Mouse (Mus musculus): ENCODE data around the gene Arid3b.
"Not testable (repeated sequence)": the region's sequence is repeated elsewhere in the genome, so short reads cannot be mapped to it uniquely, and the experiment has no call there.

The Arid3b gene

DNA sequence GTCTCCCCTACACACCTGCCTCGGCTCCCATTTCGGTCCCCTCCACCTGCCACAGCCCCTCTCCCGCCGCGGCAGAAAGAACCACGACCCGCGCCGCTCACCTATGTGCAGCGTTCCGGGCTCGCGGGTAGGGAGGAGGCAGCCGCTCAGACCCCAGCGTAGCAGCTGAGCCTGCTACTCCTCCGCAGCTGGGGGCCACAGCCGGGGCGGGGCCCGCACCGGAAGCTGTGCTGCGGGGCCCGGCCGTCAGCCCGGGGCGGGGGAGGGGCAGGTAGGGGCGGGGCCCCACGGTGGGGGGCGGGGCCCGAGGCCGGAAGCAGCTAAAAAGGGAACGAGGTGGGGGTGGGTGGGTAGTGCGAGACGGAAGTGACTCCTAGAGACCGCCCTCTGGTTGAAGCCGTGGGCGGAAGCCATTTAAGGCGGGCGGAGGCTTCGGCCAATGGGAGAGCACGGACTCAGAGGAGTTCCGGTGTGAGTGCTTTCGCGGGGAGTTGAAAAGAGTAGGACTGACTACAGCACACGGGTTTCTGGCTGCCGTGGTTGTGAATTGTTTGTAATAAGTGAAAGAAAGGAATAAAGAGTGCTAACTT lies at the start of gene Arid3b:
Arid3b (minus strand) TSS at position 213 of the 590 bp plus-strand sequence.
- DNase-seq = peak; percentile 95

DNA sequence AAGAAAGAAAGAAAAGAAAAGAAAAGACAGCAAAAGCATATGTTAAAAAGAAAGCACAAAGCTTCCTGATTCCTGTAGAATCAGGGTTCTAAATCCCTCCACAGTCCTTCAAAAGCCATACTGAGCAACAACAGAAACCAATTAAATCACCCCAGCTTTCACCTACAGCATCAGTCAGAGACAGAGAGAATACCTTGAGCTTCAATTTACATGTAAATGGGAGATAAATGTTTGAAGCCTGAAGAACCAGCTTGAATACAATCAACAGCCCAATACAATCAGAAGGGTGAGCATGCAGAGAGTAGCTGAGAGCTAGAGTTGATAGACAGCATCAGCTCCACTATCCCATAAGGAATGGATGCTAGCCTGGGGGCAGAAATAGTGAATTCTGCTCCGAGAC lies 46.8 kb upstream of the Arid3b start:
- no peak for DNase-seq

DNA sequence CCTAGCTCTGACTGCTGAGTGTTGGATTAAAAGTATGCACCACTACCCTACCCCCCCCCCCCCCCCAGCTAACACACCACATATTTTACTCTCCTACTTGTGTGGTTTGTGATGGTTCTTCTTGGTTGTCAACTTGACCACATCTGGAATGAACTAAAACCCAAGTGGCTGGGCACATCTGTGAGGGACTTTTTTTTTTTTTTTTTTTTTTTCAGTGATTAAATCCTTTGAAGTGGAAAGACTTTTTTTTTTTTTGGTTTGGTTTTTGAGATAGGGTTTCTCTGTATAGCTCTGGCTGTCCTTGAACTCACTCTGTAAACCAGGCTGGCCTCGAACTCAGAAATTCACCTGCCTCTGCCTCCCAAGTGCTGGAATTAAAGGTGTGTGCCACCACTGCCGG lies 45.2 kb upstream of the Arid3b start:
- DNase-seq = not testable (repeated sequence)

DNA sequence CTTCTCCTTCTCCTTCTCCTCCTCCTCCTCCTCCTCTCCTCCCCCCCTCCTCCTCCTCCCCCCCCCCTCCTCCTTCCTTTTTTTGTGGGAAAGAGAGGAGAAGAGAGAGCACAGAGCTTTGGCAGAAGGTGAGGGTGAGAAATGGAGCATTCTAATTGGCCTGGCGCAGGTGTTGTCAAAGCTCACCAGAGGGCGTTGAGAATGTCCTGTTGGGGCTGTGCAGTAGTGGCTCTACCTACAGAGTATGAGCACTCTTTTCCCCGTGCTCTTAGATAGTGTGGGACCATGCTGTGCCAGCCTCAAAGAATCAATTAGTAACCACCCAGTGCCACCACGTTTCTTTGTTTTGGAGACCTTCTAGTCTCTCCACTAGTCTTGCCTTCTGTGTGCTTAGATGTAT lies 43.7 kb upstream of the Arid3b start:
- no peak for DNase-seq

DNA sequence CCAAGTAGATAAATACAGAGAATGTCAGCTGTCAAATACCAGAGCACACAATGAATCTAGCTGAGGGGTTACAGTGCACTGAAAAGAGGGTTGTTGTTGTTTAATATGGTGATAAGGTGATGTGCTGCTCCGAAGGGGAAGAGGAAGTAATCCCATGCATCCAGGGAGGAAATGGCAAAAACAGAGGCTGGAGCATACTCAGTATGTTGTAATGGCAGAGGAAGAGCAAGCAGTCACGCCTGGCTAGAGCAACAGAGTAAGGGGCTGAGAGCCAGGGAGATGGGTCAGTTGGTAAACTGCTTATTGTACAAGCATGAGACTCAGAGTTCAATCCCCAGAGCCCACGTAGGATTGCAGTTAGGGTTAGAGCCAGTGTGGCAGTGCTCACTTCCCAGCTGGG lies 42.6 kb upstream of the Arid3b start:
- DNase-seq = no peak

DNA sequence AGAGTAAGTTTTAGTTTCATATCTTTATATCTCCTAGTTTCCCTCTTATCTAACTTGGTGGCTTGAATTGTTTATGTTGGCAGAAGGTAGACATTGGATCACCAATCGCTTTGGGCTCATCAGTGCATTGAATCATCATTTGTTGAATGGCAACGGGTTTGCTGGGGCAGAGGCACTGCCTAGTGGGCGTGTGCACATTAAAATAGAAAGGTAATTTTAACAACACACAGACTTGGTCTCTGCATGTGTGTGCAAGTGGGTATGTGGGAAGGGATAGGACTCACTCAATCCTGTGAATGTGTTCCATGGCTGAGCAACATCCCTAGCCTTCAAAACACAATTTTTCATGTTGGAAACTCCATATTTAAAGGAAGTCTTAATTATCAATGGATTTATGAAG lies 38.4 kb upstream of the Arid3b start:
- no peak for DNase-seq

DNA sequence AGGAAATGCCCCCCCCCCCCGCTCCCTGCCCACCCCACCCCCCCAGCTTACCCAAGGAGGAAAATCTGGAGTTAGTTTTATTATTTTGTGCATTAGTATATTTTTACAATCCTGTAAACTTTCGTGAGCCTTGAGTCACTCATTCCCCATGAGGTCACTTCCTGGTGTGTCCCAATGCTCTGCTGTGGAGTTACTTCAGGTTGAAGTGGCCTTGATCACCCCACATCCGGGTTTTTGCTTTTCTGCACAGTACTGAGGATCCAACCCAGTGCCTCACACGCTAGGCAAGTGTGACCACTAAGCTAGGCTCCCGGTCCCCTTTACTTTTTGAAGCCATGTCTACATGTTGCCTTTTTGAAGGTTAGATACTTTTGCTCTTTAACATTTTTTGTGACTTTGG lies 37.5 kb upstream of the Arid3b start:
- DNase-seq = no peak

DNA sequence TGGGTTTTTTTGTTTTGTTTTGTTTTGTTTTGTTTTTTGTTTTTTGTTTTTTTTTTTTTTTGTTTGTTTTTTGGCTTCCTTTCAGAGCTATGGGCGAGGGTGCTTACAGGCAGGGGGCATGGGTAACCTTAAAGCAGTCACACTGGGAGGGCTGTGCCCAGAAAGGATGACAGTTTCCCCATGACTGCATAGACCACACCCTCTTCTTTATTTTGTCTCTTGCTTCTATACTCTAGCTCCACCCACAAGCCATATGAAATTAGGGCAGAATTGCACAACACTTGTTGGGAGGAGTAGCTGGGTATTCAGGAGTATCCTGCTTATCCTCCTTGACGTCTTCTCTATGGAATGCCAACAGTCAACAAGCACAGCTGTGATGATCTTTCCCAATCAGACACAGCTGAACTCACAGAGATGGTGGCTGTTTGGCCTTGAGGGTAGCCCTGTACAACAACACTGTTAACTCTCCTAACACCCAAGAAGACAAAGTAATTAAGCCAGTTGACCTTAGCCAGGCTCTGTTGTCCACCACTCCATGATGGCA lies 33.8 kb upstream of the Arid3b start:
- DNase-seq = no peak

DNA sequence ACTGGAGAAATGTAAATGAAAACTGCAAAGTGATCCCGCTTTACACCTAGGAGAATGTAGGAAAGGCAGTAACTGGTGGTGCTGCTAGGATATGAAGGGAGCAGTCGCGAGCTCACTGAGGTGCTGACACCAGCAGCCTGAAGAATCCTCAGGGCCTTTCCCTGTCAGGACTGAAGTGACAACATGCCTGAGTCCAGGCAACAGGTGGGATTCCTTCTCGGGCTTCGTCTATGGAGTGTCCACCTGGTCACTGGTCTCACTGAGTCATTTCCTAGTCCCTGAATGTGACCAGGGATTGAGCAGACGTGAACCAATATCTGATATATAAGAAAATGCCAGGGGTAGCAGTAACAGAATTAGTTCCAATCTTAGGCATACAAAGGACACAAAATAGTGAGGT lies 32.2 kb upstream of the Arid3b start:
- no peak for DNase-seq

DNA sequence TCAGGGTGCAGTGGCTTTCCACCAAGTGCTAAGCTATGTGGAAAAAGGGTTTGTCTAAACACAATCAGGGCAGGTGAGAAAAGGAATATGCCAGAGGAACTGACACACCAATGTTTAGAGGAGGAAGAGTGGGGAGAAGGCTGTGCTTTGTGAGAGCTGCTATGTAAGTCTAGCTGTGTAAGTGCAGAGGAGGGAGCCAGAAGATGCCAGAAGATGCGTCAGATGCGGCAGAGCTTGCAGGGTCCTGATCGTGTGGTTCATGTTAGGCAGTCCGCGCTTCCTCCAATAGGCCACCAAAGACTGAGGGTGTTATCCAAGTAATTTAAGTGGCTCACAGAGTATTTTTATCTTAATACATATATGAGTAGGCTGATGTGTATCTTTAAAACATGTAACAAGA lies 31.3 kb upstream of the Arid3b start:
- no peak for DNase-seq

DNA sequence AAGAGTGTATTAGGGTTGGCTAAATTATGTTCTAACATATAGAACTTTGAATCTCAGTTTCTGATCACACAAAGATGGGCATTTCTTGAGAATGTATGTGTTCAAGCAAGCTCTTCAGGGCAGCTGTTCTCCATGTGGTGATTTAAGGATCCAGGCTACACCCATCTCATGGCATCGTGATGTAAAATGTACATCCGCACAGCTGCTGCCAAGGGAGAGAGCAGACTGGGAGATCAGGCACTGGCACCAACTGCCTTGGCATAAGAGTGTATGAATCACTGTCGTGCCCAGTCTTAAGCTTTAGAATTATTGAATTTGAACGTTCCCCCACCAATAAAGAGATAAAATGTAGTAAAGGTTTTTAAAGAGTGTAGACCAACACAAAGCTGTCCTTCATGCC lies 30.6 kb upstream of the Arid3b start:
- DNase-seq = no peak

DNA sequence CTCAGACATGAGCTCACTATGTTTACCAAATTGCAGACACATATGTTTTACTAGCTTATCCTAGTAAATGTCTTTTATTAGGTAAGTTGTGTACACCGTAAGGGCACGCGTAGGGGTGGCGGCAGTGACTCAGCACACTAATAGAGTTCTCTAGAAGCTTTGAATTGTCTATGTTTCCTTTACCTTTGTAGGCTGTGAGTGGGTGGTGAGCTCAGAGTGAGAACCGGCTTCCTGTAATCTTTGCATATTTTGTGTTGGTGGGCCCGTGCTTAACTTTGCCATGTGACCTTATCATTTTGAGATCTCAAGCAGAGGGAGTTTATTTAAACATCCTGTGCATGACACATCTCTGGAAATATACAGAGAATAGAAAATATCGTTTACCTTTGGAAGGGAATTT lies 29.9 kb upstream of the Arid3b start:
- no peak for DNase-seq

DNA sequence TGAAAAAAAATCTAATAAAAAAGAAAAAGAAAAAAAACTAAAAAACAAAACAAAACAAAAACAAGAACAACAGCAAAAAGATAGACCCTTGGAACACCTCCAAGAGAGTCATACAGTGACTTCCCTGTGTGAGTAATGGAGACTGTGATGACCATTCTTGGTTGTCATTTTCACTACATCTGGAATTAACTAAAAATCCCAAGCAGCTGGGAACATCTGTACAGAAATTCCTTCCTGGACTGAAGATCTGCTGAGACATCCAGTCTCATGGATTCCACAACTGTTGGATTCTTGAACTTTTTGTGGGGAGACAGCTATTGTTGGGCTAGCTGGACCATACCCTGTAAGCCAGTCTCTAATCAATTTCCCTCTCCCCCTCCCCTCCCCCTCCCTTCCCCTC lies 27.7 kb upstream of the Arid3b start:
- peak; percentile 7 for DNase-seq

DNA sequence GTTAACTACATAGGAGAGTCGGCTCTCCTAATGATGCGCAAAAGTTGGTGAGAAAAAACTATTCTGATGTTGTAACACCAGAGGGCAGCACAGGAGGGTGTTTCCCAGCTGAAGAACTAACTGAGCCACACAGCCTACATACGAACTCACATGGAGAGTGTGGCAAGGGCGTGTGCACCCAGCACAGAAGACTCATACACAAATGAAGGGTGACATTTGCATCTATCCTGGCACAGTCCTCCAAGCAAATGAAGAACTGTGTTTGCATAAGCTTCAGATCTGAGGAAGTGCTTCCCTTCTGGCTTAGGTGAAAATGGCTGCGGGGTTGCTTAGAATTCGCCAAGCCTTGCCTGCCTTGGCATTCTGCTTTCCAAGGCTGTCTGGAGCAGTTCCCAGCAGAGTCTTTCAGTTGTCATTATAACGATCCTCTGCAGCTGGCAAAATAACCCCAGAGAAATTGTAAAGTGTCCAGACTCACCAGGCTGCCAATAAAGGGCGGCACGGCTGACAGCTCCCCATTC lies 25.4 kb upstream of the Arid3b start:
- DNase-seq = peak; percentile 58

DNA sequence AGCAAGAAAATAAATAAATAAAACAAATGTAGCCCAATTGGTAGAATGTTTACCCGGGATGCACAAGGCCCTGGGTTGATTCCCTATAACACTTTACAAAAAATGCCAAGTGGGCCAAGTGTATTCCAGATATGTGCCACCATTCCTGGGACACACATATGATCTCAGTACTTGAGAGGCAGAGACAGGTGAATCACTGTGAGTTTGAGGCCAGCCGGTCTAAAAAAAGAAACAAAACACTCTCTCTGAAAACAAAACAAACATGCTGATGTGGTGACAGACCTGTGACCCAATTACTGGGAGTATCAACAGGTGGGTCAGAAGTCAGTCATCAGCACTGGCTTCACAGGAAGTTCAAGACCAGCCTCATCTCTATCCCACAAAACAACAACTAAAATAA lies 19.9 kb upstream of the Arid3b start:
- DNase-seq = no peak

DNA sequence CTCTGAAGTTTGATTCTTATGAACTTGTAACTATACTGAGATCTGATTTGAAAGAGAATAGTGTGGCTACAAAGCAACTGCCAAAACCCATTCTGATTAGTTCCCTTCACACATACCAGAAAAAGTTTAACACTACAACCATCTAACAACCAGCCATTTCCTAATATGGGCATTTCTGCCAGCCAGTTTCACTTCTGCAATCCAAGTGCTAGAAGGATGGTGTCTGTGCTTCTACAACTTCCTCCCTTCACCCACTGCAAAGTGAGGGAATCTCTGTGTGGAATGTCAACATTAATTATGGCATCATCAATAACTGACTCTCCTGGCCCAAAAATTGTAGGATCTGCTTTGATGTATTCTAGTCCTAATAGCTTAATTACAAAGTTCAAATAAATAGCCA lies 17.7 kb upstream of the Arid3b start:
- no peak for DNase-seq

DNA sequence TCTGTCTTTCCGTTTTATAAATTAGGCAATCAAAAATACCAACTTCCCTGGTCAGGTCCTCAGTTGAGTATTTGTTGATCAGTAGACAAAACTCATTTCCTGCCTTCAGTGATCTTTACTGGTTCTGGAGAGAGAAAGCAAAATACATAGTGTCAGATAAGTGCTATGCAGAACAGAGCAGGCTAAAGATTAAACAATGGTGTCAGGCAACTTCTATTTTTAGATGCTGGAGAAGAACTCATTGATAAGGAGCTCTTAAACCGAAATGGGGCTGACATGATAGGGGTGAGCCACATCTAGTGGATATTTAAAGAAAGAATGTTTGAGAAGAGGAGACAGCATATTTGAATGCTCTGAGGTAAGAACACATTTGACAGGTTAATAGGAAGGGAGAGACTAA lies 2.4 kb upstream of the Arid3b start:
- DNase-seq = no peak

DNA sequence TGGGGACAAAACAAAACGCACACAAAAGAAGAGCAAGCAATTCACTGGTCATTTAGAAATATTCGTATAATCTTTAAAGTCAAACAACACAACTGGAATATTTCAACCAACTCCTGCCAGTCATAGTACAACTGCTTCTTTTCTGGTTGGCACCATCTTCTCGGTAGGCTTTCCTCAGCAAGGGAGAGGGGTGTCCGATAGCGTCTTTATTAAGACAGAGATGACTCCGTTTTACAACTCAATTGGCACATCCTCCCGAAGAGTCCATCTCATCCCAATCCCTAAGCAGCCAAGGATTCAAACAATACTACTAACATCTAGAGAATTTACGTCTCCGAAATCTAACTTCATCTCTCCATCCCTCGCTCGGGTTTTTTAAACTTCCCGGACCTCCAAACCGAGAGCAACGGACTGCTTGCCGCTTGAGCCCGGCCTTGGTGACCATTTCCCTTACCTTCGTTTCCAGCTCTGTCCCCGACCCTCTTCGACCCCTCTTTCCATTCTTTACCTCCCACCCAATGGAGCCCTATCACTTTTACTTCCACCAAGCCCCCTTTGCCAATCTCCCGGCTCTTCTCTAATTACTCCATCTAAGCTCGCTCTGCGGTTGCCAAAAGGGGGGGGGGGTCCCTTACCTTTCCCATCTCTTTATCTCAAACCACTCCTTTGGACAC lies 615 bp downstream of the Arid3b start:
- no peak for DNase-seq

DNA sequence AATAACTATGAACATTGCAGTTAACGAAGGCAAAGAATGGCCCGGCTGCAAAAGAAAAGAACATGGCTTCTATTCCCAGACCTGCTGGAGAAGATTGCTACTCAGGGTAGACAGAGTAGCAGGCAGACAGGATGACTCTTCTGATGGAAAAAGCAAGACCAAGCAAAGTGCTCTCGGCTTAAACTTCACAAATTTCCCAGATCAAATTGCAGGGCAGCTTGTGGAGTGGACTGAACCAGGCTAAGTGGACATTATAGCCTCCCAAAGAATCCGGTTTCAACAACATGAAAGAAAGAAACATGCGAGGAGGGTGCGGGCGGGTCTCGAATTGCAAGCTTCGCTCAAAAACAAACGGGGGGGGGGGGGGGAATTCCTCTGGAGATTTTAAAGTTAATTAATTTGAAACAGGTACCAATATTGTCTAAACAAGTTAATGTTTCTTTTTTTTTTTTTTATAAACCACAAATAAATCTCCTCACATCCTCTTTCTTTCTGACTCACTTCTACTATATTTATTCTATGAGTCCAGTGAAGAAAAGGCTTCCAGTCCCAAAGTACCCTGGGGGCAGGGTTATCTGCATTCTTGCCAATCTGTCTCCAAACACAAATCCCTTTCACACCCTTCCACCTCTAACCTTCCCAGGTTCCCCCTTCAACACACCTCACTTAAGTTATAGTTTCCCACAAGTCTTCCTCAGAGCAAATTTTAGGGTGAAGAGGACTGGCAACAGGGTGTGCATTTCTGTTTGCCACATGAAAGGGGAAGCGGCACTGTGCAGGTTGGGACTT lies 1.8 kb downstream of the Arid3b start:
- no peak for DNase-seq

DNA sequence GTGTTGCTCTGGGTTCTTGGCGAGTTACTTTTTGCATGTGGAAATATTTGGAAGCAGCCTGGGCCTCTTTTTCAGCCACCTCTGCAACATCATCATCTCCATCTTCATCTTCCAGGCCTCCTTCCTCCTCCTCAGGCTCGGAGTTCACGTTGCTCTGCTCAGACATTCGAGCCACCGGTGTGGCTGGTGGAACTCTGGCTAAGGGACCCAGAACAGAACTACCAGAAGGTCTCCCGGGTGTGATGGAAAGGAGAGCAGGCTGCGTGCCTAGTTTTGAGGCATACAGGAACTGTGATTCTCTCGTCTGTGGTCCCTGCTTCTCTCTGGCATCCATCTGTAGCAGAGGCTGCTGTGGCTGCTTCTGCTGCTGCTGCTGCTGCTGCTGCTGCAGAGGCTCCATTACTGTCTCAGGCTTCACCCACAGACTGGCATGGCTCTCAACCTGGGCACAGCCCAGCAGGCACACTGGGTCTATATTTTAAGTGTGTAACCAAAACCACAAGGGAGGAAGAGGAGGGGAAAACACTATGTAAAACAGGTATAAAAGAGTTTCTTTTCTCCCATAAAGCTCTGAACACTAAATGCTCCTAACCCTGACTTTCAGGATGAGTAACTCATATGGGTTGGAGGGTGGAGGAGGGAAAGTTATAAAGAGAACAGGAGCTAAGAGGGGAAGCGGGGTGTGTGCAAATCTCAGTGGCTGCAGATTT lies 2.7 kb downstream of the Arid3b start:
- DNase-seq = no peak

DNA sequence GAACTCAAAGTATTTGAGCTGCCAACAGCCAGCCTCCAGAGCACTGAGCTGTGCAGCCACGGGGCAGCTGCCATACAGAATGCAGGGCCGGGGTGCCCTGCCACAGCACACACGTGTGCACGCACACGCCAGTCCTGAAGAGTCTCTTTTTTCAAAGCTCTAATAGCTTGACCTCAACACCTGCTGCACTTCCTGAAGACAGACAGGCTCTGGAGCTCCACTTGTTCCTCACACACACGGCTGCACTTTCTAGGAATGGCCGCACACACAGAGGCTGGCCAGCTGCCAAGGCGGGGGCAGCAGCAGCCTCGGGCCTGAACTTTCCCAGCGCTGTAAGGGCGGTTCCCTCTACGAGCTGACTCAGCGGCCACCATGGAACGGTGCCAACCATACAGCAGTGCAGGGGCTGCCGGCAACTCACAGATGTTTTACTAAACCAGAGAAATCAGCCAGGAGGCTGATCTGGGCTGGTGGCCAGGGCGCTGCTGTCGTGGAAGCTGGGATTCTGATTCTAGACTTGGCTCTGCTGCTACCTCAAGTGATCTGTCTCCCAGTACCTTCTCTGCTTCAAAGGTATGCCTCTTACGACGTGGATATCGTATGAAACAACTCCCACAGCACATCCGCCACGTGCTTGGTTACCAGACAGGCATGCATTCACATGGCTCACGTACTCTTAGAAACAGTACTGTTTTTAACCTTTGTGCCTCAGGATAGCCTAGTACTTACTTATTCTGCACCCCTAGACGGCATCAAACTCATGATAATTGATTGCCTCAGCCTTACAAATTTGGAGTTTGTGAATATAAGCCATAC lies 5.1 kb downstream of the Arid3b start:
- DNase-seq = peak; percentile 97
